Mouse (Mus musculus) mouse trophoblast stem cell (cell line): ENCODE measurements around the gene Prap1.
"Not testable (repeated sequence)": the region's sequence is repeated elsewhere in the genome, so short reads cannot be mapped to it uniquely, and the experiment has no call there.

Experiments used
- in situ Hi-C, 2 experiments: fragments of 300-500 bp; cut with MseI, MboI; formaldehyde crosslinking; loops; 2 replicates in 1 of 2; 3 replicates in 1 of 2; pipeline ENCODE4 v1.15.1; 2025

Gene Prap1

GRCm38 (mm10) chr7:140126934-140127333 is 33.7 kb downstream of the Prap1 start:
- in situ Hi-C loops, result no loop called here

GRCm38 (mm10) chr7:140127911-140128310 is 34.7 kb downstream of the Prap1 start:
- in situ Hi-C loops, result no loop called here

GRCm38 (mm10) chr7:140132184-140132583 is 39.0 kb downstream of the Prap1 start:
- in situ Hi-C loops, result not testable (repeated sequence)

GRCm38 (mm10) chr7:140134033-140134432 is 40.8 kb downstream of the Prap1 start:
- in situ Hi-C loops, result not testable (repeated sequence)

GRCm38 (mm10) chr7:140135106-140135770 is 42.0 kb downstream of the Prap1 start:
- in situ Hi-C loops, result no loop called here

GRCm38 (mm10) chr7:140137135-140138020 is 44.2 kb downstream of the Prap1 start, which contains the start of gene Mtg1:
Gene Mtg1 (plus strand): TSS chr7:140137564.
- in situ Hi-C loops, result no loop called here

GRCm38 (mm10) chr7:140138021-140138310 is 44.8 kb downstream of the Prap1 start:
- in situ Hi-C loops, result no loop called here

GRCm38 (mm10) chr7:140141350-140141749 is 48.2 kb downstream of the Prap1 start:
- in situ Hi-C loops, result loop anchor here (5.0 kb wide), 2 partner anchors 59 to 64 kb away; partner anchors contain the start of gene Caly (in 1 of the 2)

GRCm38 (mm10) chr7:140144550-140144949 is 51.4 kb downstream of the Prap1 start:
- in situ Hi-C loops, result loop anchor here (5.0 kb wide), 2 partner anchors 62 to 67 kb away; partner anchors contain the start of gene Caly (in 1 of the 2)
